Comparison of ENCODE assay signal across 8 mouse cellular contexts in genomic region chr7:99141919-99142606, GRCm38 (mm10). TPM values are rescaled to one million over a fixed set of nuclear protein-coding genes. Genes with fewer than 3 reads are reported as not detected.
DNase-seq lines count a peak whose midpoint lies in the region; ATAC-seq lines count a peak whose summit lies in the region.

No protein-coding gene starts in this region.

- 38% methylated on average over 12 of the region's 12 CpGs for WGBS in limb, embryonic 11.5 days
- WGBS in stomach, embryonic 15.5 days = 28% methylated on average over 12 of the region's 12 CpGs

- no peaks in the 10 kb centered on the region for H3K9me3 ChIP-seq in limb, embryonic 11.5 days (ENCODE audit: control insufficient read depth, low read length)
- H3K9me3 ChIP-seq in stomach, embryonic 15.5 days = no peaks in the 10 kb centered on the region

- peak; percentile 43 to 49 for DNase-seq in frontal cortex, postnatal 36 days (ENCODE audit: low spot score in 2 of 2)
- DNase-seq in frontal cortex, postnatal 10 days (ENCODE audit: low spot score in 2 of 2) = no peak
- peak; percentile 40 to 41 for DNase-seq in right cerebral cortex, adult 2 months (ENCODE audit: low spot score in 2 of 2)
- no peak for DNase-seq in right cerebral cortex, postnatal 14 days
- DNase-seq in limb, embryonic 11.5 days (ENCODE audit: low spot score) = no peak
- DNase-seq in natural killer cell, adult 2 months (ENCODE audit: low spot score in 2 of 2) = no peak
- DNase-seq in thymus, adult 18-20 months = no peak

- peaks cover 11% of the 10 kb centered on the region for H3K4me1 ChIP-seq in limb, embryonic 11.5 days (ENCODE audit: control insufficient read depth, insufficient read depth, low read length)
- H3K4me1 ChIP-seq in stomach, embryonic 15.5 days = peaks cover 12% of the 10 kb centered on the region

- H3K27me3 ChIP-seq in limb, embryonic 11.5 days (ENCODE audit: control insufficient read depth, insufficient read depth, low read length) = no peaks in the 10 kb centered on the region
- H3K27me3 ChIP-seq in stomach, embryonic 15.5 days (replicated peaks) = no peaks in the 10 kb centered on the region

- H3K36me3 ChIP-seq in limb, embryonic 11.5 days (ENCODE audit: control insufficient read depth, insufficient read depth, low read length) = no peaks in the 10 kb centered on the region
- no peaks in the 10 kb centered on the region for H3K36me3 ChIP-seq in stomach, embryonic 15.5 days

- no peak for ATAC-seq in limb, embryonic 11.5 days (ENCODE audit: insufficient number of reproducible peaks, low FRiP score, low TSS enrichment, low read depth)
- ATAC-seq in stomach, embryonic 15.5 days (ENCODE audit: insufficient read depth, low FRiP score, low read depth) = no peak

- H3K4me3 ChIP-seq in limb, embryonic 11.5 days (ENCODE audit: low read depth, low read length) = peak overlapping the region; percentile 97
- peak overlapping the region; percentile 88 for H3K4me3 ChIP-seq in stomach, embryonic 15.5 days (replicated peaks)

- H3K9ac ChIP-seq in limb, embryonic 11.5 days (ENCODE audit: low read length) = peak overlapping the region; percentile 18; the same call in 1 of the 2 replicates
- no peak overlapping the region for H3K9ac ChIP-seq in stomach, embryonic 15.5 days

- H3K27ac ChIP-seq in limb, embryonic 11.5 days (replicated peaks; ENCODE audit: low read depth, low read length) = no peak overlapping the region
- H3K27ac ChIP-seq in stomach, embryonic 15.5 days = no peak overlapping the region

- peak overlapping the region; percentile 63 for H3K4me2 ChIP-seq in limb, embryonic 11.5 days (ENCODE audit: low read depth, severe bottlenecking)
- peak overlapping the region; percentile 72 for H3K4me2 ChIP-seq in stomach, embryonic 15.5 days

RNA-seq across cellular contexts. Expression of gene Uvrag, which starts 1.1 kb away (rescaled TPM):
- polyA plus RNA-seq in limb, embryonic 11.5 days (2014; fragmentation: Nextera tagmentation; extraction: Ambion mirVana) = 11.8 and 14.8 TPM in 2 replicates
- 19.1 and 19.4 TPM in 2 replicates for polyA plus RNA-seq in stomach, embryonic 15.5 days (2015; fragmentation: Nextera tagmentation; extraction: Ambion mirVana)

RNA-seq across cellular contexts. Expression of gene Dgat2, which starts 40.5 kb away (rescaled TPM):
- 10.6 and 12.3 TPM in 2 replicates for polyA plus RNA-seq in limb, embryonic 11.5 days (2014; fragmentation: Nextera tagmentation; extraction: Ambion mirVana)
- 70.2 and 72.0 TPM in 2 replicates for polyA plus RNA-seq in stomach, embryonic 15.5 days (2015; fragmentation: Nextera tagmentation; extraction: Ambion mirVana)

Comparison
In these comparisons a context has a peak if more than half of its experiments do, and no peak if none do; other contexts are left out.
1. DNase-seq: peak in frontal cortex, postnatal 36 days (2 of 2) and right cerebral cortex, adult 2 months (2 of 2); none in frontal cortex, postnatal 10 days (0 of 2), right cerebral cortex, postnatal 14 days (single experiment), limb, embryonic 11.5 days (single experiment), natural killer cell, adult 2 months (0 of 2) and thymus, adult 18-20 months (0 of 2).